Mouse (Mus musculus) CH12.LX (cell line): ENCODE measurements around the gene Plekha6. TPM values are rescaled to one million over a fixed set of nuclear protein-coding genes. Genes with fewer than 3 reads are reported as not detected.

Experiments used
- DNase-seq: peaks from one replicate; pipeline ENCODE4 v3.0.0-alpha.2; 2013; ENCODE audit errors: extremely low read depth
- H3K27ac ChIP-seq: 2 replicates; pipeline ENCODE4 v1.5.1; 2012; ENCODE audit warnings: low read depth, mild to moderate bottlenecking, control low read depth, moderate library complexity; ENCODE audit not compliant: insufficient read depth
- H3K27me3 ChIP-seq: replicated peaks from 2 replicates; pipeline ENCODE3; 2012; ENCODE audit warnings: inconsistent platforms
- H3K36me3 ChIP-seq, 2 experiments: replicated peaks in 1 of 2; 2 replicates each; pipeline versions ENCODE3 to v1.6.1; 2012; ENCODE audit warnings: inconsistent platforms in 1 of 2, low read length in 1 of 2, mild to moderate bottlenecking in 1 of 2, mixed read lengths in 1 of 2, moderate library complexity in 1 of 2; ENCODE audit not compliant: control insufficient read depth in 1 of 2, insufficient read depth in 1 of 2
- H3K4me1 ChIP-seq, 2 experiments: 2 replicates each; pipeline ENCODE4 v1.6.1; 2012; ENCODE audit warnings: inconsistent platforms in 1 of 2, moderate library complexity in 1 of 2; ENCODE audit not compliant: insufficient read depth in 2 of 2, control insufficient read depth in 1 of 2
- H3K4me2 ChIP-seq: 2 replicates; pipeline ENCODE4 v1.6.1; 2012; ENCODE audit warnings: low read depth, mild to moderate bottlenecking, control low read depth; ENCODE audit not compliant: poor library complexity, insufficient read depth, severe bottlenecking
- H3K4me3 ChIP-seq, 3 experiments: fragments of 150-350 bp in 1 of 3; sonication (generic) in 1 of 3; replicated peaks in 1 of 3; 2 replicates each; pipeline versions ENCODE3 to v1.5.1; 2011 to 2012; ENCODE audit warnings: low read depth in 2 of 3, low read length in 2 of 3, mild to moderate bottlenecking in 2 of 3, moderate library complexity in 2 of 3, control low read depth in 1 of 3, improper control_type of control experiment in 1 of 3, inconsistent platforms in 1 of 3, mixed read lengths in 1 of 3; ENCODE audit not compliant: poor library complexity in 1 of 3
- H3K79me2 ChIP-seq: replicated peaks from 2 replicates; pipeline ENCODE4 v1.6.1; 2012; ENCODE audit warnings: mild to moderate bottlenecking, moderate library complexity; ENCODE audit not compliant: control insufficient read depth, poor library complexity, insufficient read depth, severe bottlenecking; ENCODE audit errors: extremely low read depth
- H3K9ac ChIP-seq: 2 replicates; pipeline ENCODE4 v1.6.1; 2012; ENCODE audit warnings: low read depth, mild to moderate bottlenecking, control low read depth, moderate library complexity; ENCODE audit not compliant: insufficient read depth
- H3K9me3 ChIP-seq: replicated peaks from 2 replicates; pipeline ENCODE3; 2012; ENCODE audit warnings: low read length, inconsistent platforms, mixed read lengths
- ETS1 ChIP-seq: conservative IDR thresholded peaks from 2 replicates; pipeline ENCODE4 v1.6.1; 2012; ENCODE audit warnings: low read depth, mild to moderate bottlenecking, inconsistent platforms, low read length, improper control_type of control experiment, moderate library complexity
- HCFC1 ChIP-seq: IDR thresholded peaks from 2 replicates; pipeline ENCODE4 v1.6.1; 2012; ENCODE audit warnings: low read depth, mild to moderate bottlenecking, inconsistent platforms, low read length, improper control_type of control experiment
- IRF4 ChIP-seq: IDR thresholded peaks from 2 replicates; pipeline ENCODE4 v1.6.1; 2014; ENCODE audit warnings: low read depth, mild to moderate bottlenecking, inconsistent platforms, low read length, improper control_type of control experiment
- JUN ChIP-seq: IDR thresholded peaks from 2 replicates; pipeline ENCODE4 v1.6.1; 2011; ENCODE audit warnings: low read depth, mild to moderate bottlenecking, low read length, improper control_type of control experiment, moderate library complexity; ENCODE audit not compliant: insufficient read depth
- MYC ChIP-seq: IDR thresholded peaks from 2 replicates; pipeline ENCODE4 v1.6.1; 2011; ENCODE audit warnings: low read depth, mild to moderate bottlenecking, improper control_type of control experiment, low read length
- PAX5 ChIP-seq: IDR thresholded peaks from 2 replicates; pipeline ENCODE4 v1.6.1; 2012; ENCODE audit warnings: low read length, inconsistent platforms, mixed read lengths
- POLR2AphosphoS2 ChIP-seq: IDR thresholded peaks from 2 replicates; pipeline ENCODE4 v1.6.1; 2011; ENCODE audit warnings: low read depth, low read length, improper control_type of control experiment
- RAD21 ChIP-seq: IDR thresholded peaks from 2 replicates; pipeline ENCODE4 v1.6.1; 2011; ENCODE audit warnings: low read depth, mild to moderate bottlenecking, low read length, improper control_type of control experiment, moderate library complexity
- SMC3 ChIP-seq: IDR thresholded peaks from 2 replicates; pipeline ENCODE4 v1.6.1; 2011; ENCODE audit warnings: low read depth, low read length, improper control_type of control experiment
- TBP ChIP-seq: conservative IDR thresholded peaks from 2 replicates; pipeline ENCODE4 v1.6.1; 2011; ENCODE audit warnings: low read depth, low read length, improper control_type of control experiment
- TCF12 ChIP-seq: IDR thresholded peaks from 2 replicates; pipeline ENCODE4 v1.6.1; 2014; ENCODE audit warnings: low read depth, mild to moderate bottlenecking, inconsistent platforms, low read length, improper control_type of control experiment
- UBTF ChIP-seq: IDR thresholded peaks from 2 replicates; pipeline ENCODE4 v1.6.1; 2012; ENCODE audit warnings: low read depth, mild to moderate bottlenecking, inconsistent platforms, low read length, improper control_type of control experiment, moderate library complexity
- USF1 ChIP-seq: IDR thresholded peaks from 2 replicates; pipeline ENCODE4 v1.6.1; 2014; ENCODE audit warnings: low read depth, mild to moderate bottlenecking, inconsistent platforms, low read length, improper control_type of control experiment
- ZC3H11A ChIP-seq: IDR thresholded peaks from 2 replicates; pipeline ENCODE4 v1.6.1; 2012; ENCODE audit warnings: low read depth, mild to moderate bottlenecking, inconsistent platforms, low read length, improper control_type of control experiment
- ZKSCAN1 ChIP-seq: IDR thresholded peaks from 2 replicates; pipeline ENCODE4 v1.6.1; 2012; ENCODE audit warnings: low read depth, inconsistent platforms, low read length, improper control_type of control experiment, borderline replicate concordance
- ZMIZ1 ChIP-seq: IDR thresholded peaks from 2 replicates; pipeline ENCODE4 v1.6.1; 2012; ENCODE audit warnings: low read depth, mild to moderate bottlenecking, inconsistent platforms, low read length, improper control_type of control experiment
- dilution Hi-C: fragments of 300-500 bp; cut with MboI; formaldehyde crosslinking; loops from 2 replicates; pipeline ENCODE4 v1.14.3; 2020; ENCODE audit warnings: low sequenced_read_pairs; ENCODE audit not compliant: extremely low pct_unique_long_range_greater_than_20kb, extremely low pct_ligation_motif_present
- in situ Hi-C: fragments of 300-500 bp; cut with MboI; formaldehyde crosslinking; loops from 3 replicates; pipeline ENCODE4 v1.14.3; 2019; ENCODE audit warnings: low sequenced_read_pairs, low pct_ligation_motif_present, low pct_unique_long_range_greater_than_20kb, mixed read lengths
- polyA plus RNA-seq: library from polyadenylated mRNA; unstranded; fragments of >175 nt; gene quantifications from 2 replicates; pipeline ENCODE4 v1.2.1, GENCODE M21; 2012; ENCODE audit warnings: low read depth; ENCODE audit not compliant: insufficient read length
- total RNA-seq, 2 experiments: library from RNA; depleted of rRNA; stranded (reverse); fragments of 300-350 nt in 1 of 2; fragments of >200 nt in 1 of 2; gene quantifications; 2 replicates each; pipeline ENCODE4 v1.2.3; 2012 to 2014

Gene Plekha6
- total and polyA plus RNA-seq, 3 experiments: 0.07 TPM; not detected in 2

DNA sequence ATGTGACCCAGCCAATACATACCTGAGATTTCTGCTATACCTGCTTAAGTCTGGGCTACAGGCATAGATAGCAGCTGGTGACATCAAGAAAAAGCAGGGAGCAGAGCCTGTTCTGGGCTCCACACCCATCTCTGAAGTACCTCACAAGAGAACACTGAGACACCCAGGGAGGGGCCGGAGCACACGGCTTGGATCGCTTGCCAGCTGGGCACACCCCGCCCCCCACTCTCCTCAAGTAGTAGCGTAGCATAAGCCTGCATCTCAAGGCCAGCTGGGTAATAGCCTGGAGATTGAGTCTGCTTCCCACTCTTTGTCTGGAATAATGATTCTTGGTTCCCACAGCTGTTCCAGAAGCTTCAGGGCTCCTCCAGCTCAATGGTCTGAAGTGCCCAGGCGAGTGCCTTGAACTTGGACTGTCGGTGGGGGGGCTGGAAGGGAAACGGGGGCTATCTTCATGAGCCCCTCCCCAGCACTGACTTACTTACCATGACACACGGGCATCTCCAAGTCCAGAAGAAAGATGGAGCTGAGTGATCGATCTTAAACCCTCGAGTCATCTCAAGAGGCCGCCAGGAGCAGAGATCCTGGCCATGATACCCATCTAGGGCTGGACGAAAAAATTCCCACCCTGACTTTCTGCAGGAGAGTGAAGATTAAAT, 157.4 kb downstream of the Plekha6 start, which contains the start of gene Kiss1:
TSS of gene Kiss1 (plus strand) at position 609 of the 659 bp plus-strand sequence.
- no peaks in the 10 kb centered on the region for H3K79me2 ChIP-seq
- no peak within 1 kb of the TSS for H3K27ac ChIP-seq
- no peak within 1 kb of the TSS for H3K9ac ChIP-seq
- H3K36me3 ChIP-seq: no peaks in the 10 kb centered on the region
- no peak within 1 kb of the TSS for H3K4me3 ChIP-seq
- DNase-seq: no peak
- TF ChIP-seq PAX5 (no peak), USF1 (no peak)
- no peaks in the 10 kb centered on the region; a peak in 1 of 4 replicates for H3K4me1 ChIP-seq
- H3K9me3 ChIP-seq: peaks cover 10% of the 10 kb centered on the region
- H3K27me3 ChIP-seq: peaks cover 48% of the 10 kb centered on the region
- dilution Hi-C loops (no loop called here), in situ Hi-C loops (loop anchor here (10.0 kb wide), 1 partner anchor 283 kb away; no protein-coding TSS in a partner anchor)
- H3K4me2 ChIP-seq: no peak within 1 kb of the TSS

GRCm38 (mm10) chr1:133323333-133323732, 159.3 kb downstream of the Plekha6 start:
- H3K9ac ChIP-seq: no peak overlapping the region
- peaks cover 6% of the 10 kb centered on the region for H3K9me3 ChIP-seq
- H3K27me3 ChIP-seq: peaks cover 60% of the 10 kb centered on the region
- no peaks in the 10 kb centered on the region for H3K36me3 ChIP-seq
- H3K4me1 ChIP-seq: no peaks in the 10 kb centered on the region; a peak in 1 of 4 replicates
- H3K4me3 ChIP-seq: no peak overlapping the region
- TF ChIP-seq IRF4 (no peak), TCF12 (no peak), TBP (no peak), ETS1 (no peak), UBTF (no peak)
- TF ChIP-seq, all 38 proteins: peak for 0
- in situ Hi-C loops: loop anchor here (10.0 kb wide), 1 partner anchor 281 kb away; no protein-coding TSS in a partner anchor
- DNase-seq: no peak
- no peak overlapping the region for H3K4me2 ChIP-seq
- dilution Hi-C loops: no loop called here
- H3K79me2 ChIP-seq: no peaks in the 10 kb centered on the region
- no peak overlapping the region for H3K27ac ChIP-seq

GRCm38 (mm10) chr1:133325951-133326350, 161.9 kb downstream of the Plekha6 start:
- H3K79me2 ChIP-seq: no peaks in the 10 kb centered on the region
- no peaks in the 10 kb centered on the region for H3K36me3 ChIP-seq
- H3K4me3 ChIP-seq: no peak overlapping the region
- no peak for TF ChIP-seq ZKSCAN1
- no peak for TF ChIP-seq HCFC1
- no peak for TF ChIP-seq SMC3
- TF ChIP-seq IRF4: no peak
- no peak for TF ChIP-seq RAD21
- no peak for TF ChIP-seq POLR2AphosphoS2
- no peak for TF ChIP-seq MYC
- TF ChIP-seq UBTF: no peak
- no peak for TF ChIP-seq ZMIZ1
- no peak for TF ChIP-seq JUN
- no peak for TF ChIP-seq ZC3H11A
- H3K9me3 ChIP-seq: peaks cover 3% of the 10 kb centered on the region
- H3K27ac ChIP-seq: no peak overlapping the region
- H3K27me3 ChIP-seq: peaks cover 71% of the 10 kb centered on the region
- DNase-seq: no peak
- no peak overlapping the region for H3K9ac ChIP-seq
- H3K4me2 ChIP-seq: no peak overlapping the region
- dilution Hi-C loops (no loop called here), in situ Hi-C loops (loop anchor here (10.0 kb wide), 1 partner anchor 279 kb away; no protein-coding TSS in a partner anchor)
- no peaks in the 10 kb centered on the region; a peak in 1 of 4 replicates for H3K4me1 ChIP-seq
